Mouse (Mus musculus): ENCODE results near the gene Rgs17.

DNA sequence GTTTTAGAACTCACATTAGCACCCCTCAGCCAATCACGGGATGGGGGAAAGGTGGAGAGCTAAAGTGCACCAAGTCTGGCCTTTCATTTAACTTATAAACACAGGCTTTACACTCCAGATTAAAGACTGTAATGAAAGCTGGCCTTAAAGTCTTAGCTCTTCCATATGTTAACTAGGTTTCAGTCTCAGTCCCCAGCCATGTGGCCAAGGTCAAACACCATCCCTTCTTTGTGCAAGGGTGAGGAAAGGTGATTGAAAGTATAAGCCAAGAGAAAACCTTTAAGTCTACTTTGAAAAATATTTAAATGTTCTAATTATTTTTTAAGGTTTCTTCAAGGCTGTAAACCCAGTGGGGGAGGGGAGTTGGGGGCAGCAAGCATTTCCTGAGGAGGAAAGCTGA is 118.5 kb downstream of the Rgs17 start:
- TF ChIP-seq CTCF (IDR thresholded peaks at IDR 0.05; ENCODE audit: low read depth, low read length), result no peak
- TF ChIP-seq EP300 (IDR thresholded peaks at IDR 0.05; ENCODE audit: insufficient read depth, low read depth, low read length), result no peak

All from ES-Bruce4 (cell line).